Mouse (Mus musculus) lung, postnatal 0 days (tissue): ENCODE measurements around the gene 6430628N08Rik.

ENCODE experiments used
- CTCF ChIP-seq: IDR thresholded peaks from 2 replicates; pipeline ENCODE4 v1.5.1; 2016; ENCODE audit warnings: antibody characterized with exemption, mild to moderate bottlenecking
- EP300 ChIP-seq: IDR thresholded peaks from 2 replicates; pipeline ENCODE4 v1.6.1; 2016; ENCODE audit warnings: antibody characterized with exemption, mild to moderate bottlenecking, control low read depth

GRCm38 (mm10) chr4:115856282-115856681, 34.2 kb upstream of the 6430628N08Rik start:
- TF ChIP-seq CTCF (no peak), EP300 (no peak)
